Mouse (Mus musculus): ENCODE measurements around the gene Nmnat3.

GRCm38 (mm10) chr9:98415427-98415826, 128.2 kb downstream of the Nmnat3 start:
- TF ChIP-seq CTCF (IDR thresholded peaks at IDR 0.05; ENCODE audit: extremely low read depth, insufficient read depth, insufficient read length, insufficient replicate concordance) (no peak), POLR2A (IDR thresholded peaks at IDR 0.05; ENCODE audit: low read depth, low read length) (no peak)

Data from spleen, adult 2 months (tissue).